Mouse (Mus musculus): ENCODE results near the gene Ets2.

DNA sequence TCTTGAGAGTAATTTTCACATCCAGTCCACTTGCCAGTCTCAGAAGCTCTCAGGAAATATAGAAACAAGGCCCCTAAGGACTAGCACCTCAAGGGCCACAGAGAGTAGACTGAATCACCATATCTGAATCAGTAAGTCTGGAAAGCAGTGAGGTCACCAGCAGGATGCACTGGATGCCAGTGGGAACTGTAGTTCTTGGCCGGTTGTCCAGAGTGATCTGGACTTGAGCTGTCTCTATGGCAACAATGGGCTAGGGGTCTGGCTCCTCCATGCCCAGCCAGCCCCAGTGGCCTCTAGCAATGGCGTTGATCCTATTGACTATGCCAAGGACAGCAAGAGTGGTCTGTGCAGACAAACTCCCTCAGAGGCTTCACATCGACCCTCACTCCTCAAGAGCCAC lies 64.3 kb downstream of the Ets2 start:
- TF ChIP-seq CTCF (IDR thresholded peaks at IDR 0.05; ENCODE audit: insufficient read depth, low read length) (no peak), POLR2A (IDR thresholded peaks at IDR 0.05; ENCODE audit: borderline replicate concordance, extremely low read depth, low read depth, low read length) (no peak)

Data from lung, adult 2 months (tissue).